Mouse (Mus musculus) right cerebral cortex, adult 2 months (tissue): ENCODE data around the gene Ahnak.
"Not testable (repeated sequence)": the region's sequence is repeated elsewhere in the genome, so short reads cannot be mapped to it uniquely, and the experiment has no call there.

ENCODE experiments used
- DNase-seq, 2 experiments: peaks; one replicate each; pipeline ENCODE4 v3.0.0; 2021 to 2022; ENCODE audit warnings: low spot score in 2 of 2

Gene Ahnak

DNA sequence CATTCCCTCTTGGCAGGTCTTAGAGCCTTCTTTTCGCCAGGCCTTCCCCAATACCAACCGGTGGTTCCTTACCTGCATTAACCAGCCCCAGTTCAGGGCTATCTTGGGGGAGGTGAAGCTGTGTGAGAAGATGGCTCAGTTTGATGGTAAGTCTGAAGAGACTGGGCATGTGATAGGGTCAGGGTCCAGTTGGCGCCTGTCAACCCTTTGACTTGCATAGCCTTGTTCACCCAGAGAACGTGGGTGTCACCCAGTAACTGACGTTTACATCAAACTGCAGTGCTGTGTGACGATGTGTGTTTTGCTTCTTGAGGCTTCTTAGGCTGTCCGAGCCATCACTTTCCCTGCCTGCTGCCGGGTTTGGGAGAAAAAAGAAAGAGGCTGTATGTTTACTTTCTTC lies 16.6 kb upstream of the Ahnak start:
- not testable (repeated sequence) for DNase-seq

DNA sequence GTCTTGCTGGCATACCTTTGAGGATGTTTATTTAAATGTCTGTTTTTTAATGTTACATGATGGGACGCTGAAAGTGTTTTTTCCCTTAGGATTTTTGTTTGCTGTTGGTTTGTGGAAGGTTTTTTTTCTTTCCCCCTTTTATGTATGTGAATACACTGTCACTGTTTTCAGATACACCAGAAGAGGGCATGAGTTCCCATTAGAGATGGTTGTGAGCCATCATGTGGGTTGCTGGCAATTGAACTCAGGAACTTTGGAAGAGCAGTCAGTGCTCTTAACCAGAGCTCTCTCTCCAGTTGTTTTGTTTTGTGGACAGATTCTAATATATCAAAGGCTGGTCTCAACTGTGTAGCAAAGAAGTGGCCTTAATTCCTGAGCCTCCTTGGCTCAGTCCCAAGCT lies 14.4 kb upstream of the Ahnak start:
- DNase-seq: no peak

GRCm38 (mm10) chr19:8975491-8975890 lies 13.6 kb upstream of the Ahnak start:
- DNase-seq: no peak

DNA sequence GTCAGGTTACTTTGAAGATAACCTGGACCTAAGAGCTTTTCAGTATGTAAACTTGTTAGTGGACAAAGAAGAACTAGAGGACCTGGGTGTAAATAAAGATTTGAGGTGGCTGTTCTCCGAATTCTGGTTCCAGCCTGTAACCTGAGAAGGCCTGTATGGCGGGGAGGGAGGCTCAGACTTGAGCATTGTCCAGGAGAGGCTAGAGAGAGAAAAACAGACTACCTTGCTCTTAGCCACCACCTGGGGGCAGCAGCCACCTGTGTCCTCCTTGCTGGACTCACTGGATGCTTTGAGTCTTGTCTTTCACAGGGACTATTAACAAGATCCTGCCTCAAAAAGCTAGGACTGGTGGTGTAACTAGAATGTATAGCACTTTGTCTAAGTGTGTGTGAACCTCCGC lies 12.5 kb upstream of the Ahnak start:
- no peak for DNase-seq

GRCm38 (mm10) chr19:8980771-8981170 lies 8.3 kb upstream of the Ahnak start:
- no peak for DNase-seq

GRCm38 (mm10) chr19:8981450-8982168 lies 7.5 kb upstream of the Ahnak start:
- no peak for DNase-seq

- DNase-seq: no peak
These were observed 6.6 kb upstream of the Ahnak start for GRCm38 (mm10) chr19:8982303-8983149.

DNA sequence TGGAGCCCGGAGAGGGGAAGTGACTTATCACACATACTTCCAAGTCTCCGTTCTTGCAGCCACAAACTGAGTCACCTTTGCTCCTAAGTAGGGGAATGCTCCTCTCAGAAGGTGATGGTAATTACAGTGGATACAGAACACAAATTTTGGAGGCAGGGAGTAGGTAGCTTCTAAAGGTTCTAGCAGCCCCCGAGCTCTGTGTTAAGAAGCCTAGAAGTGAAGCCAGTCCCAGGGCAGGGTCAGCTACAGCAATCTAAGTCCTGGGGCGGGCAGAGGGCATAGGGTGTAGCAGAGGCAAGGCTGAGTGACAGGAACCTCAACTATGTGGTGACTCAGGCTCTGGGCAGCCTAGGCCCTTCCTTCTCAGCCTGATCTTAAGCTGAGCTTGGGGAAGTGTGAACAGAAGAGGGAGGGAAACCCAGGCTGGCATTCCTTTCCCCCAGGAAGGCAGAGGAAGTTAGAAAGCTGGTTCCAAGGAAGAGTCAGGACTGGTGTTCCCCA lies 5.9 kb upstream of the Ahnak start:
- DNase-seq: no peak

DNA sequence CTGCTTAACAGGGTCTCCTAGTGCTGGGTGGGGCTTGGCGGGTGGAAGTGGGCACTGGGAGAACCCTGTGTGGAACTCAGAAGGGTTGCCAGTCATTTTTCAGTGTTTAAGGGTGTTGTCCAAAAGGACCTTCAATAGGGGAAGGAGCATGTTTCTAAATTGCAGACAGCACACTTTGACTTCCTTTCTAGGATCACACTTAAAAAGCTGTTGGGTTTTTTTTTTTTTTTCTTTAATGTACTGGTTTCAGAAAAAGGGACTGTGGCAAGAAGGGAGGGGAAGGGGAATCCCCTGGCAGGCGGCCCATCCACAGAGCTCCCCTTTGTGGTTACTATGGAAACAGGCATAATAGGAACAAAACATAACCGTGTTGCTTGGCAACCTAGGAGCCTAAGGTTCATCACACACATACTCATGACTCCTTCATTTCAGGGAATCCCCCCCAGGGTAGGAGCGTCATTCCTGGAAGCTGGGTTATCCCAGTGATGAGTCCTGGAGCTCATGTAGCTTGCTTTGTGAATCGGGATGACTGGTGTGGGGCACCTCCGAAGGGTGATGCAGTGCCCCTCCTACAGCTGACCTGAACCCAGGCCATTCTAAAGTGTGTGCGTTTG lies 4.7 kb upstream of the Ahnak start:
- peak in 1 of 2 experiments; percentile 27 for DNase-seq

- no peak for DNase-seq
These were observed 3.2 kb upstream of the Ahnak start for GRCm38 (mm10) chr19:8985891-8986290.

GRCm38 (mm10) chr19:8987816-8988215 lies 1.3 kb upstream of the Ahnak start:
- no peak for DNase-seq

- no peak for DNase-seq
These were observed 578 bp upstream of the Ahnak start for GRCm38 (mm10) chr19:8988346-8989065.

DNA sequence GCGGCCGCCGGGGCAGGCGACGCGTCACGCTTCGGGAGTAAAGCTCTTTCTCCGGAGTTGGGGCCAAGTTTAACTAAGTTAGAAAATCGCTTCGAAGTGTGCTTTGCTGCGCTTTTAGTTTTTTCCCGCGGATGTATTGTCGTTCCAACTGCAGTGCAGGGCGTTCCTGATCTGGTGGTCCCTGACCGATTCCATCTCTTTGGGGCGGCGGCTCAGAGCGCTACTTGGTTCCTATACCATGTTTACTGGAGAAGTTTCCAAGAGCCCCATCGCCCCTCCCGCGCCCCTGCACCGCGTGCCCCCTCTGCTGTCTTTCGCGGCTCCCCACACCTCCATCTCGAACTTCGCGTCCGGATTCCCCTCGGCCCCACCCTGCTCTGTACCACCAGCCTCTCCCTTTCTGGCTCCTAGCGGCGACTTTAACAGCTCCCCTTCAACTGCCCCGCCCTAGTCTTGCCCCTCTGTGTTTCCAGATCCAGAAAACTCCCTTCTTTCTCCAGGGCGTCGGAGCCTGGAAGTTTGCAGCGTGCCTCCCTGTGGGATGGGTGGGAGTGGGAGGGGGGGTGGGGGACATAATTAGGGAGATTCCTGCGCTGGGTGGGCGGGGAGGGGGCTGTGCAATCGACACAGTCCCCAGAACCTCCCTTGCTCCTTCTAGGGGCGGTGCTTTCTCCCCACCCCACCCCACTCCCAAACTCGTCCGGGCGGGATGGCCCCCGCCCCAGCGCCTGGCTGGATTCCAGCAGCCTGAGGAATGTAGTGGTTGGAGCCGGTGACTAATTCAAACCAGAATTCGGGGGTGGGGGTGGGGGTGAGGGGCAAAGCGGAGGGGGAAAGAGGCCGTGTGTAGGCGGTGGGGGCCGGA lies 715 bp downstream of the Ahnak start:
- DNase-seq: no peak

DNA sequence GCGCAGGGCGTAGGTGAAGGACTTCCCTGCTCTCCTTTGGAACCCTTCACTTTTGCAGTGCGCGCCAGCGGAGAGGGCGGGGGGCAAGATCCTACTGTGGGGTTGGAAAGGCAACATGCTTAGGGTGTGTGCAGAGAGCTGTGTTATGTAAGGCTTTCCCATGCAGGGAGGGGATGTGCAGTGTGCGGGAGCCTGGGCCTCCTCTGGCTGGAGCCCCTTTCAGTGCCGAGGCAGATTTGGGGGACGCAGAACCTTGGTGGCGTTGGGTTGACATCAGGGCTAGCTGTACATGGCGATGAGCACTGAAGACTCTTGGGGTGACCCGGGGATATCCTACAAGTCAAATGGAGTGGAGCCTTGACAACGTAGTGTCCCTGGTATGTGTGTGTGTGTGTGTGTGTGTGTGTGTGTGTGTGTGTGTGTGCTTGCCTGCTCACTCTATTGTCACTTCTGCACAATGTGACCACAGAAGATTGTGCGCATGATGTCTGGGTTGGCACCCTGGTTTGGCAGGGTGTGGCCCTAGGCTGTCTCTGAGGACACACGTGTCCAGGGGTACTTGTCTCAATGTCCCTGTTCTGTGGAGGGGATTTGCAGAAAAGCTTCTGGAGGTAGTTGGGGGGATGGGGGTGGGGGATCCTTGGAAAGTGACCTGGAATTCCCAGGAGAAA lies 1.5 kb downstream of the Ahnak start:
- no peak for DNase-seq

- no peak for DNase-seq
These were observed 2.3 kb downstream of the Ahnak start for GRCm38 (mm10) chr19:8991245-8991870.

DNA sequence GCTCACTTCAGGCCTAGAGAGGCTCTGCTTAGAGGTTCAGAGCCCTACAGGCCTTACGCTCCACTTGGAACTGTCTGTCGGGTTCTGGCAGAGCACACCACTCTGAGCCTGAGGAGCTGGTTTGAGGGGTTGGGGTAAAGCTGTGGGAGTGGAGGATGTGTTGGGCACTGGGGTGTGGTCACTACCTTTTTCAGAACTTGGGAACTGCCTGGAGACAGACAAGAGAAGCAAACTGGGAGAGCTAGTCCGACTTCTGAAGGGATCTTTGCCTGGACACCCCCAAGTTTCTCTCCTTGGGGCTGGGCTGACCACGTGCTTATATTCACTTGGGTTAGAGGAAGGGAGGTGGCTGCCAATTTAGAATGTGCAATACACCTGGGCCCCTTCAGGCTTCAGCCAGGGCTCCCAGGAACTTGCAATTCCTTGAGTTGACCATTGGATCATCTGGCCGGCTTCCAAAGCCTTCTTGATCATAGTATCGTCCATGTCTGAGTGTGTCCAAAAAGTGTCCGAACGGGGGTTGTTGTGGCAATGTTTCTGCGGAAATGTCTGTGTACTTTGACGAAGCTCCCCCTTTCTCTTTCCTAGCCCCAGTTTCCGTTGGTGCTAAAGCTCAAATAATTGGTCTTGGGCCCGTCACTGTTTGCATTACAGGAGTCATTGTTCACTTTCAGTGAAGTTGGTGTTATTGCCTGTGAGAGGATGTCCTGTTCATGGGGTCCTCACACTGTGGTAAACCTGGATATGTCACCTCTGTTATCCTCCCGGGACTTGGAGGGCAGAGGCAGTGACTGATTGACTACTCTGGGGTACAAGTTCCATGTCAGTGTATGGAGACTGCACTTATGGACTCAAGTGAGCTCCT lies 3.0 kb downstream of the Ahnak start:
- DNase-seq: no peak

GRCm38 (mm10) chr19:8992769-8993624 lies 3.9 kb downstream of the Ahnak start:
- peak; percentile 75 to 80 for DNase-seq

DNA sequence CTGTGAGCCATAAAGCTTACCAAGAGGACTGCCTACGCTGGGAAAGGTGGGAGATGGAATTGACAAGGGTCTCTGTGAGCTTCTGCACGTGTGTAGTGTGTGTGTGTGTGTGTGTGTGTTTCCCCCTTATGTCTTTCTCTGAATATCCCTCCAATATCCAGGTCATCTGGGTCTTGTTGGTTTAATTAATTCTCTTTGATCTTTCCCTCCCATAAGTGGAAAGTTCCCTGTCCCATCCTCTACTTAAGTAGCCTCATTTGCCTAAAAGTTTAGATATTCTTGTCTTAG lies 4.5 kb downstream of the Ahnak start:
- DNase-seq: no peak
